Mouse (Mus musculus) lung, postnatal 0 days (tissue): ENCODE results near the gene Rabl3.

Experiments
- CTCF ChIP-seq: IDR thresholded peaks from 2 replicates; pipeline ENCODE4 v1.5.1; 2016; ENCODE audit warnings: antibody characterized with exemption, mild to moderate bottlenecking
- EP300 ChIP-seq: IDR thresholded peaks from 2 replicates; pipeline ENCODE4 v1.6.1; 2016; ENCODE audit warnings: antibody characterized with exemption, mild to moderate bottlenecking, control low read depth

- no peak for TF ChIP-seq CTCF
- no peak for TF ChIP-seq EP300
Measured at GRCm38 (mm10) chr16:37520190-37521040, 19.3 kb upstream of the Rabl3 start.
